Mouse (Mus musculus): Measurements from ENCODE around the gene Mcl1. TPM values are rescaled to one million over a fixed set of nuclear protein-coding genes. Genes with fewer than 3 reads are reported as not detected.

The Mcl1 gene
- polyA plus RNA-seq, 1 experiment from 2014 or later = 42.1 TPM

Other genes starting within 250 kb of the Mcl1 start
- gene Arnt, start 224.4 kb upstream of the Mcl1 start, polyA plus RNA-seq (2016; fragmentation: Nextera tagmentation; extraction: Ambion mirVana) = 29.7 and 33.3 TPM in 2 replicates
- 1.4 and 1.5 TPM in 2 replicates for gene Ctsk, start 159.5 kb upstream of the Mcl1 start, polyA plus RNA-seq (2016; fragmentation: Nextera tagmentation; extraction: Ambion mirVana)
- gene Ctss, start 132.0 kb upstream of the Mcl1 start, polyA plus RNA-seq (2016; fragmentation: Nextera tagmentation; extraction: Ambion mirVana) = 2.5 and 3.9 TPM in 2 replicates
- gene Hormad1, start 99.1 kb upstream of the Mcl1 start, polyA plus RNA-seq (2016; fragmentation: Nextera tagmentation; extraction: Ambion mirVana) = not detected in 2 replicates
- gene Golph3l, start 69.9 kb upstream of the Mcl1 start, polyA plus RNA-seq (2016; fragmentation: Nextera tagmentation; extraction: Ambion mirVana) = 29.6 and 30.7 TPM in 2 replicates
- gene Ensa, start 33.8 kb upstream of the Mcl1 start, polyA plus RNA-seq (2016; fragmentation: Nextera tagmentation; extraction: Ambion mirVana) = 85.8 and 86.5 TPM in 2 replicates
- 0.84 and 1.6 TPM in 2 replicates for gene Adamtsl4, start 29.1 kb downstream of the Mcl1 start, polyA plus RNA-seq (2016; fragmentation: Nextera tagmentation; extraction: Ambion mirVana)
- gene Ecm1, start 80.8 kb downstream of the Mcl1 start, polyA plus RNA-seq (2016; fragmentation: Nextera tagmentation; extraction: Ambion mirVana) = 11.1 and 12.4 TPM in 2 replicates
- gene Tars2, start 101.4 kb downstream of the Mcl1 start, polyA plus RNA-seq (2016; fragmentation: Nextera tagmentation; extraction: Ambion mirVana) = 76.5 and 76.9 TPM in 2 replicates
- gene Rprd2, start 160.1 kb downstream of the Mcl1 start, polyA plus RNA-seq (2016; fragmentation: Nextera tagmentation; extraction: Ambion mirVana) = 21.1 and 22.3 TPM in 2 replicates
- gene Prpf3, start 197.1 kb downstream of the Mcl1 start, polyA plus RNA-seq (2016; fragmentation: Nextera tagmentation; extraction: Ambion mirVana) = 71.3 and 78.1 TPM in 2 replicates
- gene Mrps21, start 212.7 kb downstream of the Mcl1 start, polyA plus RNA-seq (2016; fragmentation: Nextera tagmentation; extraction: Ambion mirVana) = 353 TPM in 2 replicates
- gene Ciart, start 223.5 kb downstream of the Mcl1 start, polyA plus RNA-seq (2016; fragmentation: Nextera tagmentation; extraction: Ambion mirVana) = 9.1 and 11.8 TPM in 2 replicates
- 7.2 and 7.6 TPM in 2 replicates for gene BC028528, start 233.2 kb downstream of the Mcl1 start, polyA plus RNA-seq (2016; fragmentation: Nextera tagmentation; extraction: Ambion mirVana)
- 28.7 and 29.2 TPM in 2 replicates for gene Aph1a, start 235.2 kb downstream of the Mcl1 start, polyA plus RNA-seq (2016; fragmentation: Nextera tagmentation; extraction: Ambion mirVana)
- gene Car14, start 245.9 kb downstream of the Mcl1 start, polyA plus RNA-seq (2016; fragmentation: Nextera tagmentation; extraction: Ambion mirVana) = 98.8 and 119 TPM in 2 replicates

Measured in forebrain, embryonic 10.5 days (tissue).